Mouse (Mus musculus) hematopoietic multipotent progenitor cell, adult 10-12 weeks (in vitro differentiated cells): ENCODE data around the gene Sart1. TPM values are rescaled to one million over a fixed set of nuclear protein-coding genes. Genes with fewer than 3 reads are reported as not detected.

Source experiments
- polyA plus RNA-seq: library from polyadenylated mRNA; stranded (reverse); fragments of >175 nt; gene quantifications from 2 replicates; pipeline ENCODE4 v1.2.3, GENCODE M21; 2012; ENCODE audit warnings: low replicate concordance

Gene Sart1
- polyA plus RNA-seq = 110 and 179 TPM in 2 replicates

GRCm38 (mm10) chr19:5388588-5389242, at the start of gene Sart1:
Sart1 (minus strand) TSS chr19:5388703.

DNA sequence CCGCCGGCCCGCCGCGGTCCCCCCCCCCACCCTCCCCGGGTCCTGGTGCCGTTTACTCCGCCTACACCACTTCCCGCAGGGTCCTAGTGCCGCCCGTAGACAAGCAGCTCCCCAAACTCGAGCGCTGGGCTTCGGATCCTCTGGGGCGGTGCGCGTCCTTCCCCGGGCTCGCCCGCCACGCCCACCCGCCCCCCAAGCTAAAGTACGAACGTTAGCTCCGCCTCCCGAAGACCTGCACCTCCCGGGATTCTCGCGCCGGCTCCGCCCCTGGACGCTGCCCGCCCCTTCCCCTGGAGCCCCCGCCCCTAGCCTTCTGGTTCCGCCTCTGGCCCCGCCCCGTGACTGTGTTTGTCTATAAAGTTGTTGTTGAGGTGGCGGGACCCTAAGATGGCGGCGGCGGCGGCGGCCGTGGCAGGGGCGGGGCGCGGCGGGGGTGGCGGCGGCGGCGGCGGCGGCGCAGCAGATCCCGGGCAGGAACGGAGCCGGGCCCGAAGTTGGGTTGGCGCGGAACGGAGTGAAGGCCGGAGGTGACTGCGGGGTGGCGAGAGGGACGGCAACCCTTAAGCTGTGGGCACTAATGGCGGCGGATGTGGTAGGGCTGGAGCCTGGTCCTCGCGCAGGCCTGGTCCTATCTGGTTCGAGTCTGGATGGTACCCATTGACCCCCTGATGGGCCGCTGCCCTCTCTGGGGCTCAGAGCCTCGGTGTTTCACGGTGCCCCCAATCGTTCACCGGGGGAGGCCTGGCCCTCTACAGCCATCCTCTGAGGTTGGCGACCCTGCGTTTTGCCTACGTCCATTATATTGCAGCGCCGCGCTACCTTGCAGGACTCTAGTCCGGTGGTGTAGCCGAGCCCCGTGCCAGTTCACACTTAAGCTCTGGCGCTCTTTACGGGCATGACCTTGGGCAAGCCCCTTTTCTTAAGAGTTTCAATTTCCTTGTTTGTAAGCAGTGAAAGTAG, 36.6 kb upstream of the Sart1 start, which contains the start of the genes Drap1 and AI837181:
TSS of gene Drap1 (minus strand) at position 198 of the 960 bp plus-strand sequence.
TSS of gene AI837181 (plus strand) at position 363 of the 960 bp plus-strand sequence.

GRCm38 (mm10) chr19:5402293-5402692, 13.8 kb upstream of the Sart1 start, which contains the start of gene Tsga10ip:
Tsga10ip (minus strand) TSS chr19:5402526.

DNA sequence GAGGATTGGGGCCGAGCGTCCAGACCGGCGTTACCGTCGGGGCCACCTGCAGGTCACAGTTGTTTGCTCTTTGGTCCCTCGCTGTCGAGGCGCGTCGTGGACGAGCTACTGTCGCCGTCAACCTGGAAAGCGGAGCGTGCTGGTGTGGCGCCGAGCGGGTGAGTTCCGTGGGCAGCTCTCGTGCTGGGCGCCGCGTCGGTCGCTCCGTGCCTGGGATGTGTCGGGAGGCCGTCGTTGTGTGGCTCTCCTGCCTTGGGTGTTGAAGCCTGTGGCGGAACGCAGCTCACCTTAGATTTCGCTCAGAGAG, 21.5 kb downstream of the Sart1 start, which contains the start of gene Banf1:
TSS of gene Banf1 (minus strand) at position 116 of the 307 bp plus-strand sequence.

DNA sequence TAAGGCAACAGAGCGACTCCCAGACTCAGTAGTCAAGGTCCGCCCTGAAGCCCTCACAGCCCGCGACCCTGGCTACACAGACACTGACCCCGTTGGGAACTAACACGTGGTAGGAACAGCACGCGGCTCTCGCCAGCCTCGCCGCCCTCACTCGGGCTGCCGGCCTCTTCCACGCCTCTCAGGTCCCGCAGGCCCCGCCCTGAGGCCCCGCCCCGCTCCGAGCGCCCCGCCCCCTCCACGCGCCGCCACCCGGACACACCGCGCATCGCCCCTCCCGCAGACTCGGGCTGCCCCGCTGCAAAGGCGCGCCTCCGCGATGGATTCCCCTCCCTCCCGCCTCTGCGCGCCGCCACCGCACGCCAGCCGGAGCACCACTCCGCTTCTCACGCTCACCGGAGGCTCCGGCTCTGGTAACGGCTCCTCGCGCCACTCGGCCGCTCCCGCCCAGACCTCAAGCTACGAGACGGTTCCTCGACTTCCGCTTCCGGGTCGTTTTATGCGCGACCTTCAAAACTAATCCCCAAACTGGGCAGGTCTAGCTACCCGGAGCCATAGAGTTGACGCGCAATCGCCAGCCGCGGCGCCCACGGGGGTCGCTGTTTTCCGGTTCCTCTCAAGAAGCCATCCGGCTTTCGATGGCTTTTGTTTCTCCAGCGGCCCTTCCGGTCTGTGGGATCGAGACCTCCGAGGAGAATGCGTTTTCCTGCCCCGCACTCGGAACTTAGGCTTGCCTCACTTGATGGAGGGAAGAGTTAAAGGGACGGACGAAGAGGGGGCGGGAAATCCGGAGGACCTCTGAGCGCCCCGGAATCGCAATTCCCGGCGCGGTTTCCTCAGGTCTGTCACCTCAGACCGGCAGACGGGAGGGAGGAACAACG, 22.1 kb downstream of the Sart1 start, which contains the start of gene Eif1ad:
TSS of gene Eif1ad (plus strand) at position 567 of the 878 bp plus-strand sequence.

GRCm38 (mm10) chr19:5349502-5349873, 39.0 kb downstream of the Sart1 start, which contains the start of gene Cst6:
Cst6 (minus strand) TSS chr19:5349574.

DNA sequence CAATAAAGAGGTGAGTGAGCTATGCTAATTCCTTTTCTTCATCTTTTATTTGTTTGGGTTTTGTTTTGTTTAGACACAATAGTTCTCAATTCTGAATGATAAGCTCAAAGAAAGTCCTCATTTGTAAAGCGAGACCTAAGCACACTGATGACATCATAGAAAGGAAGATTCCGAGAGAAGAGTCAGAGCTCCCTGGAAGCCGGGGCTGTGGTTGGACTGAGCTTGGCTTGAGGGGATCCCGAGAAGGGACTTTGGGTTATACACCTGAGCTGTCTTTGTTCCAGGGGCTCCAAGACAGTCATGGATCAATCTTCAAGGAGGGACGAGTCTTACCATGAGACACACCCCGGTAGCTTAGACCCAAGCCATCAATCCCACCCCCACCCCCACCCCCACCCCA, 53.1 kb downstream of the Sart1 start, which contains the start of gene Catsper1:
TSS of gene Catsper1 (plus strand) at position 301 of the 400 bp plus-strand sequence.

Other genes starting within 250 kb of the Sart1 start
- 58.7 and 139 TPM in 2 replicates for gene Pacs1, start 115.6 kb downstream of the Sart1 start, polyA plus RNA-seq
- gene Sf3b2, start 93.2 kb downstream of the Sart1 start, polyA plus RNA-seq = 305 and 456 TPM in 2 replicates
- gene Gal3st3, start 90.4 kb downstream of the Sart1 start, polyA plus RNA-seq = not detected in 2 replicates
- not detected in 2 replicates for gene Catsper1, start 53.0 kb downstream of the Sart1 start, polyA plus RNA-seq
- 0.84 TPM in 1 of 2 replicates, not detected in the other for gene Cst6, start 39.1 kb downstream of the Sart1 start, polyA plus RNA-seq
- gene Eif1ad, start 22.0 kb downstream of the Sart1 start, polyA plus RNA-seq = 22.5 and 33.0 TPM in 2 replicates
- 60.4 and 65.3 TPM in 2 replicates for gene Banf1, start 21.5 kb downstream of the Sart1 start, polyA plus RNA-seq
- 0.49 and 0.58 TPM in 2 replicates for gene Tsga10ip, start 13.8 kb upstream of the Sart1 start, polyA plus RNA-seq
- 303 and 479 TPM in 2 replicates for gene Drap1, start 36.3 kb upstream of the Sart1 start, polyA plus RNA-seq
- gene AI837181, start 36.4 kb upstream of the Sart1 start, polyA plus RNA-seq = 107 and 177 TPM in 2 replicates
- 0.48 and 1.9 TPM in 2 replicates for gene Fosl1, start 58.8 kb upstream of the Sart1 start, polyA plus RNA-seq
- gene Ccdc85b, start 69.2 kb upstream of the Sart1 start, polyA plus RNA-seq = 10.9 and 19.5 TPM in 2 replicates
- 31.3 and 343 TPM in 2 replicates for gene Fibp, start 71.9 kb upstream of the Sart1 start, polyA plus RNA-seq
- gene Ctsw, start 79.8 kb upstream of the Sart1 start, polyA plus RNA-seq = 5.4 and 7.6 TPM in 2 replicates
- gene Efemp2, start 85.3 kb upstream of the Sart1 start, polyA plus RNA-seq = 0.41 and 1.7 TPM in 2 replicates
- 61.7 and 62.0 TPM in 2 replicates for gene Mus81, start 99.7 kb upstream of the Sart1 start, polyA plus RNA-seq
- gene Cfl1, start 101.8 kb upstream of the Sart1 start, polyA plus RNA-seq = 1,270 and 1,994 TPM in 2 replicates
- gene 1700020D05Rik, start 115.1 kb upstream of the Sart1 start, polyA plus RNA-seq = 0.41 and 1.1 TPM in 2 replicates
- gene Snx32, start 121.8 kb upstream of the Sart1 start, polyA plus RNA-seq = 3.6 and 8.4 TPM in 2 replicates
- gene Ovol1, start 171.9 kb upstream of the Sart1 start, polyA plus RNA-seq = not detected in 2 replicates
- 50.2 and 53.5 TPM in 2 replicates for gene Ap5b1, start 179.3 kb upstream of the Sart1 start, polyA plus RNA-seq
- gene Rnaseh2c, start 213.2 kb upstream of the Sart1 start, polyA plus RNA-seq = 126 and 206 TPM in 2 replicates
- gene Kat5, start 221.5 kb upstream of the Sart1 start, polyA plus RNA-seq = 74.4 and 113 TPM in 2 replicates
- gene Rela, start 248.8 kb upstream of the Sart1 start, polyA plus RNA-seq = 119 and 167 TPM in 2 replicates